16 mouse cellular contexts compared by ENCODE assay signal in genomic region chr6:136646207-136646606, GRCm38 (mm10). TPM values are rescaled to one million over a fixed set of nuclear protein-coding genes. Genes with fewer than 3 reads are reported as not detected.
DNase-seq lines count a peak whose midpoint lies in the region; ATAC-seq and TF ChIP-seq lines count a peak whose summit lies in the region.
"Had no signal": no experiment of that assay in that cellular context is flagged by ENCODE, and none has a peak within 500 bp of the region (broad histone marks: within the 10 kb centered on the region; RNA-seq: fewer than 3 reads in every experiment).

No protein-coding gene starts in this region.

- H3K9me3 ChIP-seq in hindbrain, embryonic 13.5 days: no peaks in the 10 kb centered on the region
- no peaks in the 10 kb centered on the region for H3K9me3 ChIP-seq in hindbrain, embryonic 11.5 days (ENCODE audit: control insufficient read depth, low read length)
- H3K9me3 ChIP-seq in neural tube, embryonic 11.5 days (ENCODE audit: control insufficient read depth, low read length): no peaks in the 10 kb centered on the region
- H3K9me3 ChIP-seq in hindbrain, postnatal 0 days (ENCODE audit: low read length): no peaks in the 10 kb centered on the region
- no peaks in the 10 kb centered on the region for H3K9me3 ChIP-seq in heart, embryonic 10.5 days
- H3K9me3 ChIP-seq: heart, embryonic 15.5 days; stomach, embryonic 15.5 days had no signal

- no peaks in the 10 kb centered on the region for H3K27me3 ChIP-seq in hindbrain, embryonic 13.5 days
- H3K27me3 ChIP-seq in hindbrain, embryonic 11.5 days (ENCODE audit: control insufficient read depth, insufficient read depth, low read length): no peaks in the 10 kb centered on the region
- H3K27me3 ChIP-seq in neural tube, embryonic 11.5 days (ENCODE audit: control insufficient read depth, insufficient read depth, low read length): no peaks in the 10 kb centered on the region
- no peaks in the 10 kb centered on the region for H3K27me3 ChIP-seq in hindbrain, postnatal 0 days (ENCODE audit: insufficient read depth, low read length)
- H3K27me3 ChIP-seq in heart, embryonic 10.5 days (ENCODE audit: insufficient read depth, poor library complexity, severe bottlenecking): no peaks in the 10 kb centered on the region
- H3K27me3 ChIP-seq: forebrain, embryonic 13.5 days; heart, embryonic 15.5 days; megakaryocyte, embryonic 14.5 days; stomach, embryonic 15.5 days had no signal

- peak; percentile 63 for ATAC-seq in hindbrain, embryonic 13.5 days (ENCODE audit: low FRiP score)
- no peak for ATAC-seq in hindbrain, embryonic 11.5 days (ENCODE audit: low FRiP score)
- peak; percentile 9; the same call in 1 of the 2 replicates for ATAC-seq in neural tube, embryonic 11.5 days (ENCODE audit: insufficient read depth, low FRiP score, low TSS enrichment)
- 0 out of 2 replicates have a peak, but pooled peaks have one; percentile 35 for ATAC-seq in hindbrain, postnatal 0 days
- ATAC-seq: forebrain, embryonic 13.5 days had no signal

- H3K4me2 ChIP-seq in hindbrain, embryonic 13.5 days: 0 out of 2 replicates have a peak overlapping the region, but pooled peaks have one; percentile 11
- no peak overlapping the region for H3K4me2 ChIP-seq in hindbrain, embryonic 11.5 days (replicated peaks; ENCODE audit: low read depth, low read length)
- no peak overlapping the region for H3K4me2 ChIP-seq in neural tube, embryonic 11.5 days (ENCODE audit: low read depth)
- no peak overlapping the region for H3K4me2 ChIP-seq in hindbrain, postnatal 0 days (ENCODE audit: low read depth, low read length)
- H3K4me2 ChIP-seq: forebrain, embryonic 13.5 days; heart, embryonic 15.5 days; stomach, embryonic 15.5 days had no signal

- no peak overlapping the region for H3K27ac ChIP-seq in hindbrain, embryonic 13.5 days
- H3K27ac ChIP-seq in hindbrain, embryonic 11.5 days (ENCODE audit: low read depth, low read length): no peak overlapping the region
- H3K27ac ChIP-seq in neural tube, embryonic 11.5 days (ENCODE audit: low read depth, low read length): no peak overlapping the region
- no peak overlapping the region for H3K27ac ChIP-seq in hindbrain, postnatal 0 days
- no peak overlapping the region for H3K27ac ChIP-seq in heart, embryonic 10.5 days
- H3K27ac ChIP-seq: forebrain, embryonic 13.5 days; heart, embryonic 15.5 days; stomach, embryonic 15.5 days had no signal

- 19% methylated on average over 6 of the region's 6 CpGs for WGBS in hindbrain, embryonic 13.5 days
- 34% methylated on average over 6 of the region's 6 CpGs for WGBS in hindbrain, embryonic 11.5 days
- 31% methylated on average over 6 of the region's 6 CpGs for WGBS in neural tube, embryonic 11.5 days
- whole genome bisulfite sequencing in hindbrain, postnatal 0 days: 28% methylated on average over 6 of the region's 6 CpGs
- WGBS in heart, embryonic 10.5 days: 54% methylated on average over 6 of the region's 6 CpGs

- DNase-seq in hindbrain, embryonic 11.5 days (ENCODE audit: low spot score): no peak
- no peak for DNase-seq in neural tube, embryonic 11.5 days (ENCODE audit: low spot score)
- DNase-seq in neural tube, embryonic 10.5 days (ENCODE audit: extremely low spot score, low spot score): no peak
- DNase-seq in hindbrain, postnatal 0 days (ENCODE audit: low spot score): peak; percentile 37
- no peak for DNase-seq in right cerebral cortex, postnatal 14 days
- no peak for DNase-seq in heart, embryonic 10.5 days (ENCODE audit: low spot score)
- DNase-seq in layer of hippocampus, adult 11-12 months (ENCODE audit: low spot score): no peak
- DNase-seq: adrenal gland, postnatal 10 days; cerebellum, postnatal 36 days; gastrocnemius, postnatal 36 days; thymus, postnatal 14 days had no signal

- no peak overlapping the region for H3K9ac ChIP-seq in hindbrain, embryonic 13.5 days
- no peak overlapping the region for H3K9ac ChIP-seq in hindbrain, embryonic 11.5 days (ENCODE audit: low read depth, low read length)
- no peak overlapping the region for H3K9ac ChIP-seq in neural tube, embryonic 11.5 days (ENCODE audit: low read length)
- H3K9ac ChIP-seq in hindbrain, postnatal 0 days (replicated peaks; ENCODE audit: low read length): no peak overlapping the region
- H3K9ac ChIP-seq: forebrain, embryonic 13.5 days; heart, embryonic 15.5 days; stomach, embryonic 15.5 days had no signal

- H3K4me1 ChIP-seq in hindbrain, embryonic 13.5 days (replicated peaks): peaks cover 8% of the 10 kb centered on the region; the same call in 1 of the 2 replicates
- H3K4me1 ChIP-seq in hindbrain, embryonic 11.5 days (replicated peaks; ENCODE audit: control insufficient read depth, insufficient read depth, low read length): no peaks in the 10 kb centered on the region
- H3K4me1 ChIP-seq in neural tube, embryonic 11.5 days (ENCODE audit: control insufficient read depth, insufficient read depth, low read length): no peaks in the 10 kb centered on the region
- H3K4me1 ChIP-seq in hindbrain, postnatal 0 days (ENCODE audit: insufficient read depth, low read length): no peaks in the 10 kb centered on the region; the same call in 1 of the 2 replicates
- H3K4me1 ChIP-seq in heart, embryonic 10.5 days: peaks cover 4% of the 10 kb centered on the region
- H3K4me1 ChIP-seq: heart, embryonic 15.5 days; megakaryocyte, embryonic 14.5 days; stomach, embryonic 15.5 days had no signal

- H3K36me3 ChIP-seq in hindbrain, embryonic 13.5 days: no peaks in the 10 kb centered on the region
- H3K36me3 ChIP-seq in hindbrain, embryonic 11.5 days (ENCODE audit: control insufficient read depth, insufficient read depth, low read length): no peaks in the 10 kb centered on the region
- H3K36me3 ChIP-seq in neural tube, embryonic 11.5 days (ENCODE audit: control insufficient read depth, insufficient read depth, low read length): no peaks in the 10 kb centered on the region
- H3K36me3 ChIP-seq in hindbrain, postnatal 0 days (ENCODE audit: insufficient read depth, low read length): no peaks in the 10 kb centered on the region
- no peaks in the 10 kb centered on the region for H3K36me3 ChIP-seq in heart, embryonic 10.5 days
- H3K36me3 ChIP-seq: heart, embryonic 15.5 days; stomach, embryonic 15.5 days had no signal

- no peak for TF ChIP-seq CTCF in hindbrain, postnatal 0 days (IDR thresholded peaks at IDR 0.05; ENCODE audit: low read depth)

- no peak overlapping the region for H3K4me3 ChIP-seq in hindbrain, embryonic 13.5 days
- H3K4me3 ChIP-seq in hindbrain, embryonic 11.5 days (ENCODE audit: low read depth, low read length): no peak overlapping the region
- H3K4me3 ChIP-seq in neural tube, embryonic 11.5 days (ENCODE audit: low read depth, low read length): no peak overlapping the region
- H3K4me3 ChIP-seq in hindbrain, postnatal 0 days (ENCODE audit: low read length): no peak overlapping the region
- no peak overlapping the region for H3K4me3 ChIP-seq in heart, embryonic 10.5 days
- H3K4me3 ChIP-seq: forebrain, embryonic 13.5 days; heart, embryonic 15.5 days; megakaryocyte, embryonic 14.5 days; stomach, embryonic 15.5 days had no signal

RNA-seq across cellular contexts. Expression of gene Plbd1, which starts 15.5 kb away (rescaled TPM):
- 1.4 and 1.8 TPM in 2 replicates for polyA plus RNA-seq in hindbrain, embryonic 13.5 days (2015; fragmentation: Nextera tagmentation; extraction: Ambion mirVana)
- 2.2 and 2.6 TPM in 2 replicates for polyA plus RNA-seq in hindbrain, embryonic 11.5 days (2014; fragmentation: Nextera tagmentation; extraction: Ambion mirVana)
- polyA plus RNA-seq in neural tube, embryonic 11.5 days (2014; fragmentation: Nextera tagmentation; extraction: Ambion mirVana): 2.0 and 2.2 TPM in 2 replicates
- total RNA-seq in hindbrain, postnatal 0 days (2014; rRNA removed): 0.32 TPM in 1 of 2 replicates, not detected in the other
- 1.3 and 1.4 TPM in 2 replicates for polyA plus RNA-seq in hindbrain, postnatal 0 days (2015; fragmentation: Nextera tagmentation; extraction: Ambion mirVana)
- polyA plus RNA-seq in heart, embryonic 10.5 days (2016; fragmentation: Nextera tagmentation; extraction: Ambion mirVana): 3.1 and 6.0 TPM in 2 replicates
